Mouse (Mus musculus) limb, embryonic 11.5 days (tissue): ENCODE measurements around the gene Sez6l. TPM values are rescaled to one million over a fixed set of nuclear protein-coding genes. Genes with fewer than 3 reads are reported as not detected.
A peak's percentile ranks its signal among the peaks of the same experiment; 100 is the strongest.

Source experiments
- ATAC-seq: fragments of 200-750 bp; cut with Nextera tagmentation; 2 replicates; pipeline ENCODE4 v1.8.0; 2017; ENCODE audit warnings: low read depth; ENCODE audit not compliant: insufficient number of reproducible peaks, low FRiP score, low TSS enrichment
- DNase-seq: peaks from one replicate; pipeline ENCODE4 v3.0.0-alpha.2; 2015; ENCODE audit warnings: low spot score
- H3K27ac ChIP-seq: fragments of 300-500 bp; sonication (generic); replicated peaks from 2 replicates; pipeline ENCODE4 v1.5.1; 2014; ENCODE audit warnings: low read depth, mild to moderate bottlenecking, low read length
- H3K27me3 ChIP-seq: fragments of 300-500 bp; sonication (generic); 2 replicates; pipeline ENCODE4 v1.6.1; 2014; ENCODE audit warnings: mild to moderate bottlenecking, low read length, mixed read lengths; ENCODE audit not compliant: control insufficient read depth, insufficient read depth
- H3K36me3 ChIP-seq: fragments of 300-500 bp; sonication (generic); 2 replicates; pipeline ENCODE4 v1.6.1; 2014; ENCODE audit warnings: mild to moderate bottlenecking, low read length, moderate library complexity, mixed read lengths; ENCODE audit not compliant: control insufficient read depth, insufficient read depth
- H3K4me1 ChIP-seq: fragments of 300-500 bp; sonication (generic); 2 replicates; pipeline ENCODE4 v1.6.1; 2014; ENCODE audit warnings: low read length, mixed read lengths; ENCODE audit not compliant: control insufficient read depth, insufficient read depth
- H3K4me2 ChIP-seq: fragments of 300-500 bp; sonication (generic); 2 replicates; pipeline ENCODE4 v1.6.1; 2014; ENCODE audit warnings: low read depth, mild to moderate bottlenecking, moderate library complexity; ENCODE audit not compliant: severe bottlenecking
- H3K4me3 ChIP-seq: fragments of 300-500 bp; sonication (generic); 2 replicates; pipeline ENCODE4 v1.5.1; 2014; ENCODE audit warnings: low read depth, low read length
- H3K9ac ChIP-seq: fragments of 300-500 bp; sonication (generic); 2 replicates; pipeline ENCODE4 v1.6.1; 2014; ENCODE audit warnings: mild to moderate bottlenecking, low read length
- H3K9me3 ChIP-seq: fragments of 300-500 bp; sonication (generic); 2 replicates; pipeline ENCODE4 v1.6.1; 2016; ENCODE audit warnings: low read length; ENCODE audit not compliant: control insufficient read depth
- WGBS: fragments of 180-500 bp; shearing (Covaris S2); extraction: QIAGEN DNeasy Blood & Tissue Kit; methylation state at CpG from one replicate; pipeline ENCODE4 v1.1.7; 2014; 5-methylcytosine and 5-hydroxymethylcytosine counted together
- polyA plus RNA-seq: library from polyadenylated mRNA; unstranded; fragments of >200 nt; fragmentation: Nextera tagmentation; extraction: Ambion mirVana; gene quantifications from 2 replicates; pipeline ENCODE4 v1.2.1, GENCODE M21; 2014

Sez6l gene
- polyA plus RNA-seq, 1 experiment from 2014 or later: 0.13 TPM

DNA sequence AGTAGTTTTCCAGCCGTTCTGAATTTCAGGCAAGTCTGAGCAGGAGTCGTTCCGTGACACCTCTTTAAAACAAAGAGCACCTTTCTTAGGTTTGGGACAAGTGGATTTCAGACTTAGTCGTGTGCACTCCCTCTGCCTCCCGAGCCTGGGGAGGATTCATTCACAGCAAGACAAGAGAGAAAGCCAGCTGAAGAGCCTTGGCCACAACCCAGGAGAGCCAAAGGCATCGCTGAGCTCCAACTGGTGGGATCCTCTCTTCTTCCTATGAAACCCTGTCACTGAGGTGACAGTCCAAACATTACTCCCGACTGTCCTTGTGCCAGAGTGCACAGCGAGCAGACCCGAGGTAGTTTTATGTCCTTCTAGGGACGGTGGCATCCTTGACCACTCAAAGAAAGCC lies 138.4 kb downstream of the Sez6l start:
- ATAC-seq: no peak

DNA sequence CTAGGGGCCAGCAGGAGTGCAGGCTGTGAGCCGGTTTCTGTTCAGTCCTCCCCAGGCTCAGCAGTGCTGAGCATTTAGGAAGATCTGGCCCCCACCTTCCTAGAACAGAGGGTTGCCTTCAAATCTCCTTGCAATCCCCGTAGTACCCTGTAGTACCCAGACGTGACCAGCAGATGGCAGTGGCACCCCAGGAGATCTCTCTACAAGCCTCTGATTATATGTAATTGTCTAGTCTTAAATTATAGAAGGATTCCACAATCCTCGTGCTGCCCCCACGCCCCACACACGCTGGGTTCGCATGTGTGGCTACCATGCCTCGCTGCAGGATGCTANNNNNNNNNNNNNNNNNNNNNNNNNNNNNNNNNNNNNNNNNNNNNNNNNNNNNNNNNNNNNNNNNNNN lies 144.0 kb downstream of the Sez6l start:
- H3K4me2 ChIP-seq: no peak overlapping the region
- no peaks in the 10 kb centered on the region for H3K36me3 ChIP-seq
- WGBS: 2% methylated on average over 8 of the region's 8 CpGs
- no peaks in the 10 kb centered on the region for H3K9me3 ChIP-seq
- ATAC-seq (no peak), DNase-seq (peak; percentile 88)
- no peak overlapping the region for H3K9ac ChIP-seq
- no peak overlapping the region for H3K4me3 ChIP-seq
- peaks cover 7% of the 10 kb centered on the region; the same call in 1 of the 2 replicates for H3K4me1 ChIP-seq
- H3K27ac ChIP-seq: no peak overlapping the region
- no peaks in the 10 kb centered on the region; the same call in 1 of the 2 replicates for H3K27me3 ChIP-seq

More for the DNA sequence above, 138.4 kb downstream of the Sez6l start:
- no peak for DNase-seq
- no peak overlapping the region for H3K9ac ChIP-seq
- H3K27me3 ChIP-seq: no peaks in the 10 kb centered on the region
- H3K27ac ChIP-seq: no peak overlapping the region
- no peaks in the 10 kb centered on the region for H3K4me1 ChIP-seq
- no peaks in the 10 kb centered on the region for H3K9me3 ChIP-seq
- H3K36me3 ChIP-seq: no peaks in the 10 kb centered on the region
- WGBS: 51% methylated on average over 10 of the region's 10 CpGs
- H3K4me2 ChIP-seq: no peak overlapping the region
- no peak overlapping the region for H3K4me3 ChIP-seq

DNA sequence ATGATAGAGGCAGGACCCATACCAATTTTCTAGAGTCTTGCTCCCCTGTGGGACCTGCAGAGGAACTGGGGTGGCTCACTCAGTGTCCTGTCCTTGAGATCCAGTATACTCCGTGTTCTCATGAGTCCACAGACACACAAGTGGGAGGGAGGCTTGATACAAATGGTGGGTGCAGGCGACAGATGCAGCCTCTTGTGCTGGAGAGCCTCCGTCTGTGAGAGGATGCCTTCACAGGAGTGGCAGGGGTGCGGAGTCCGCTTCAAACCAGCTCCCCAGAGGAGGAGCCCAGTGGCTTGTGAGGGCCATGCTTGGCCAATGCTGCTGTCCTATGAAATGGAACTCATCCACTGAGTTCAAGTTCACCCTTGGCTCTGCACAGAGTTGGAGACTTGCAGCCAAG lies 145.0 kb downstream of the Sez6l start:
- no peak overlapping the region for H3K27ac ChIP-seq
- ATAC-seq (no peak), DNase-seq (no peak)
- H3K4me3 ChIP-seq: no peak overlapping the region
- no peaks in the 10 kb centered on the region; the same call in 1 of the 2 replicates for H3K27me3 ChIP-seq
- no peak overlapping the region for H3K9ac ChIP-seq
- 80% methylated on average over 5 of the region's 5 CpGs for WGBS
- H3K4me1 ChIP-seq: peaks cover 7% of the 10 kb centered on the region; the same call in 1 of the 2 replicates
- H3K4me2 ChIP-seq: no peak overlapping the region
- H3K36me3 ChIP-seq: no peaks in the 10 kb centered on the region
- H3K9me3 ChIP-seq: no peaks in the 10 kb centered on the region

DNA sequence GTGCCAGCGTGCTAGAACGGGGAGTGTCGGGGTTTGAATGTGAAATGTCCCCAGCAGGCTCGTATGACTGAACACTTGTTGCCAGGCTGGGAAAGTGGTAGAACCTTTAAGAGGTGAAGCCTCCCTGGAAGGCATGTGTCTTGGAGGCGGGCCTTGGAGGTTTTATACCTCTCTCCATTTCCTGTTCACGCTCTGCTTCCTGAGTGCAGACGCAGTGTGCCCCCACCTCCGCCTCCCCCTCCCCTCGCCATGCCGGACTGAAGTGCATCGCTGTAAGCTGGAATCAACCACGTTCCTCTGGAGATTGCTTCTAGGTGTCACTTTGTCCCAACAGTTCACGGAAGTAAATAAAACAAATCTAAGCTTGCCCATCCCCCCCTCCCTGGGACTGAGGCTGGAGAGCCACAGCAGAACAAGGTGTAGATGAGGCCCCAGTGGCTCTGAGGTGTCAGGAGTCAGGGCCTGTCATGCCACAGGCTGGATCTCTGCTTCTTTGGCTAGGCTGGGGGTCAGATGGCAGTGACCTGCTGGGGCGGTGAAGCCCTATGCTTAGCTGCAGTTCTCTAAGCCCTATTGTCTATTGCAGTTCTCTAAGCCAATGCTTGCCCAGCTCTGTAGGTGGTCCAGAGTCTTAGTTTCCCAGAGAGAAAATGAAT lies 145.7 kb downstream of the Sez6l start:
- Histone ChIP-seq H3K36me3 (no peaks in the 10 kb centered on the region), H3K27me3 (no peaks in the 10 kb centered on the region; the same call in 1 of the 2 replicates), H3K4me1 (peaks cover 7% of the 10 kb centered on the region; the same call in 1 of the 2 replicates), H3K9ac (no peak overlapping the region), H3K4me3 (no peak overlapping the region), H3K9me3 (no peaks in the 10 kb centered on the region), H3K27ac (no peak overlapping the region), H3K4me2 (peak overlapping the region; percentile 13; the same call in 1 of the 2 replicates)
- DNase-seq (peak; percentile 43), ATAC-seq (no peak)
- 18% methylated on average over 14 of the region's 14 CpGs for WGBS

DNA sequence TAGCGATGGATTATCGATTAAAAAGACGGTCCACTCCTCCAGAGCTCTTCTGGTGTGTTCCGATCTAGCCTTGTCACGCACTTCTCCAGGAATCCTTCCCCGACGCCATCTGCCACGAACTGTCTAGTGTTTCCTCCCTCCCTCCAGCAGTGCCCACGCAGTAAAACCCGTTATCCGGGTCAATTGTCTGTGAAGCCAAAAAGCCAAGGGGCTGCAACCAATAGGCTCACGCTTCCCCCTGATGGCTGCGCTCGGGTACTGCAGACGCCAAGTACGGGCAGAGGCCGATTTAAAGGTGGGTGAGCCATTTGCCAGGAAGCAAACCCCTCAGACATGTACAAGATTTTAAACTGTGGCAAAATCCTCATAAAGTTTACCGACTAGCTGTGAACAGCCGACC lies 148.0 kb downstream of the Sez6l start:
- H3K4me3 ChIP-seq: no peak overlapping the region
- 14% methylated on average over 19 of the region's 19 CpGs for WGBS
- H3K9me3 ChIP-seq: no peaks in the 10 kb centered on the region
- H3K27ac ChIP-seq: no peak overlapping the region
- ATAC-seq: no peak
- H3K9ac ChIP-seq: no peak overlapping the region
- no peaks in the 10 kb centered on the region for H3K36me3 ChIP-seq
- peaks cover 7% of the 10 kb centered on the region; the same call in 1 of the 2 replicates for H3K4me1 ChIP-seq
- H3K4me2 ChIP-seq: no peak overlapping the region; the same call in 1 of the 2 replicates
- DNase-seq: peak; percentile 82
- no peaks in the 10 kb centered on the region; the same call in 1 of the 2 replicates for H3K27me3 ChIP-seq

DNA sequence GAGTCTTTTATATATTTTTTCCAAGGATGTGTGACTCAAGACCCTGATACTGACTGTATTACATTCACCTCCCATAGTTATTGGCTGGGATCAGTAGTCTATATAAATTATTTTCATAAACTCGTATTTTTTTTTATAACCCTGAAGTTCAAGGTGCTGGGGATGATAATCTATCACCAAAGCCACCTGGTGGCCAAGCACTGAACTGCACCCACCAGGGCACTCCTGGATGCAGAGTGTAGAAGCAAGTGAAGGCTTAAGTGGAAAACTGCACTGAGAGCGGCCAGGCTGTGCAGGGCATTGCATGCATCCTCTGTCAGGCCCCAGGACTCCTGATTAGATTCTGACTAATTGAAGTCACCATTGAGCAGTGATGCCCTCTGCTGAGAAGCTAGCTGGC lies 149.7 kb downstream of the Sez6l start:
- H3K9me3 ChIP-seq: no peaks in the 10 kb centered on the region
- H3K27me3 ChIP-seq: no peaks in the 10 kb centered on the region; the same call in 1 of the 2 replicates
- ATAC-seq: no peak
- no peak overlapping the region for H3K27ac ChIP-seq
- no peak overlapping the region for H3K4me3 ChIP-seq
- H3K36me3 ChIP-seq: no peaks in the 10 kb centered on the region
- peaks cover 7% of the 10 kb centered on the region; the same call in 1 of the 2 replicates for H3K4me1 ChIP-seq
- H3K9ac ChIP-seq: no peak overlapping the region
- DNase-seq: peak; percentile 81
- 51% methylated on average over 2 of the region's 2 CpGs for WGBS
- no peak overlapping the region for H3K4me2 ChIP-seq

DNA sequence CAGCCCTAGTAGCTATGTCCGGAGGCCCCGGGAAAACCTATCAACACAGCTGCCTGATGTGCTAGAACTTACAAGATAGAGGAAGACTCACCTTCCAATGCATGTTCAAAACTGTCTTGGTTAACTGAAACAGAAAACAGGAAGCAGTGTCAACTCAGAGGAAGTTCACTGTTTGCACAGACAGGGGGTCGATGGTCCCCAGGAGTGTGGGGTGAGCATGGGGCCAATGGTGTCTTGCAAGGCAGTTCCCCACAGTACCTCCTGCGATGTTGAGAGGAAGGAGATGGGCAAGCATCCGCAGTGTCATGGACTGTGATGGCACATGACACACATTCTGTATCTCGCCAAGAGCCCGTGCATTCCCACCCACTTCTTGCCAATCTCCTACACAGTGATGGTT lies 150.3 kb downstream of the Sez6l start:
- H3K4me2 ChIP-seq: no peak overlapping the region
- H3K9me3 ChIP-seq: no peaks in the 10 kb centered on the region
- peaks cover 6% of the 10 kb centered on the region; the same call in 1 of the 2 replicates for H3K4me1 ChIP-seq
- DNase-seq: no peak
- no peaks in the 10 kb centered on the region; the same call in 1 of the 2 replicates for H3K27me3 ChIP-seq
- H3K36me3 ChIP-seq: no peaks in the 10 kb centered on the region
- H3K9ac ChIP-seq: no peak overlapping the region
- 91% methylated on average over 7 of the region's 7 CpGs for WGBS
- H3K27ac ChIP-seq: no peak overlapping the region
- H3K4me3 ChIP-seq: no peak overlapping the region
- no peak for ATAC-seq

DNA sequence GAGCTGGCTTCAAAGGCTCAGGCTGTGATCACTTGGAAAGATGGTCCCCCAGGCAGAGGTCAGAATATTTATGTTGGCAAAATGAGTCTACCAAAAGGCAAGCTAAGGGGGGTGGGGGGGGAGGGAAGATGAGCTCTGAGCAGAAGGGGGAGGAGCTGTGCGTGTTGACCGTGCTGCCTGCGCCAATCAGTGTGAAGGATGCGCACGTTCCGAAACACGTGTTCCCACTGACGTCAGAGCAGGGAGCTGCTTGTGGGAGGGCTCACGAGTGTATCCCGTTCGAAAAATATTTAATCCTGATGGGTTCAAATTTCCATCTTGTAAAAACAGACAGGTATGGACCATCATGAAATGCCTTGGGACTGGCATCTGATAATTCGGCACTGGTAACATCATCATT lies 157.4 kb downstream of the Sez6l start:
- H3K9ac ChIP-seq: no peak overlapping the region
- no peak overlapping the region for H3K27ac ChIP-seq
- H3K9me3 ChIP-seq: no peaks in the 10 kb centered on the region
- ATAC-seq: no peak
- no peaks in the 10 kb centered on the region for H3K36me3 ChIP-seq
- 33% methylated on average over 12 of the region's 12 CpGs for WGBS
- peak overlapping the region; percentile 8; the same call in 1 of the 2 replicates for H3K4me2 ChIP-seq
- H3K4me3 ChIP-seq: no peak overlapping the region
- DNase-seq: no peak
- no peaks in the 10 kb centered on the region for H3K4me1 ChIP-seq
- H3K27me3 ChIP-seq: no peaks in the 10 kb centered on the region
